Mouse (Mus musculus): Measurements from ENCODE around the gene Col4a2.

Col4a2 gene

GRCm38 (mm10) chr8:11362278-11363214, 49.9 kb downstream of the Col4a2 start:
- DNase-seq, result peak; percentile 63

- no peak for DNase-seq
Observed at GRCm38 (mm10) chr8:11363340-11364126, 50.9 kb downstream of the Col4a2 start.

DNA sequence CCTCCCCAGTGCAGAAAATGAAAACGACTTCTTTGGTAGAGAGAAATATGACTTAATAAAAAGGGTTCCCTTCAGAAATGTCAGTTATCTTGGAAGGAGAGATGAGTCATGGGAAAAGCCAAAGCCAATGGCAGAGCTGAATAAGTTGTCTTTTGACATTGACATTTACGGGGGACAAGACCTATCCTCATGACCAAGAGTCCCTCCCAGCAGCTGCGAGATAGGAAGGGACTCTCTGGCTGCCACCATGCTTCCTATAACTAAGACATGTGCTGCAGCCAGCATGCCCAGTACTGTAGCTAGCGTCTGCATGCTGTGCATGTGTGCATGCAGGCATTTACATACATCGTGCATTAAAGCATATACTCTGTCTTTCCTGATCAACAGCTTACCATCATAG, 53.6 kb downstream of the Col4a2 start:
- DNase-seq, result no peak

- no peak for DNase-seq
Observed at GRCm38 (mm10) chr8:11366741-11367140, 54.1 kb downstream of the Col4a2 start.

DNA sequence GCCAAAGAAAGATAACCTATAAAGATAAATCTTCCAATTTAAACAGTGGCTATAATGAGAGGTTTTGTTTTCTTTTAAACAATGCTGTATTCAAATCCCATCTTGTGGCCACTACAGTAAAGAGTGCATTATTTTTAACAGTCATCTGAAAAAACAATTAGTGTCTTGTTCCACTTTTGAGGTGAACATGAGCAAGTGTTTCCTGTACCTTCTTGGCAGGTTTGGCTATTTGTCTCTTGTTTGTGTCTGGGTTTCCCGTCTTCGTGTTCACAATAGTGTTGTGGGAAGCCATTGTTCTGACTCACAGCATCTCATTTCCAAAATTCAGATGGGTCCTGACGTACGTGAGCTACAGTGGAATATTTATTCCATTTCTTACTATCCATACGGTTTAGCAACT, 55.1 kb downstream of the Col4a2 start:
- no peak for DNase-seq

- DNase-seq, result peak; percentile 67
Observed at GRCm38 (mm10) chr8:11369526-11370203, 57.1 kb downstream of the Col4a2 start.

DNA sequence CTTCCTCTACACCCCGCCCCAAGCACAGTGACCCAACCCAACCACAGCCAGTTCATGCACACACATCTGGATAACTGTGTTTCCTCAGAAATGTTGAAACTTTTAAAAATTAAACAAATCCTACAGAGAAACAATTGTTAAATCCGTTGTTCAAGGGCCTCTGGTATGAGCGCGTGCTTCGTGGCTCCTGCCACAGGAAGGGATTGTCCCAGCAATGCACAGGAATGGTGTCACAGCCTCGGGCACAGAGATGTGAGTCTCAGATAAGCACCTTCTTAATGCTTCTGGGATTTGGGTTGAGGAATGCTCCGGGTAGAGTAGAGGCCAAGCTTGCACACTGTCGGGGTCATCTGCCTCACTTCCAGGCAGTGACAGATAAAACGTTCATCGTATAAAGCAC, 58.7 kb downstream of the Col4a2 start:
- DNase-seq, result no peak

- no peak for DNase-seq
Observed at GRCm38 (mm10) chr8:11372080-11372479, 59.5 kb downstream of the Col4a2 start.

GRCm38 (mm10) chr8:11373643-11374325, 61.2 kb downstream of the Col4a2 start:
- no peak for DNase-seq

GRCm38 (mm10) chr8:11374326-11375076, 61.9 kb downstream of the Col4a2 start:
- DNase-seq, result no peak

DNA sequence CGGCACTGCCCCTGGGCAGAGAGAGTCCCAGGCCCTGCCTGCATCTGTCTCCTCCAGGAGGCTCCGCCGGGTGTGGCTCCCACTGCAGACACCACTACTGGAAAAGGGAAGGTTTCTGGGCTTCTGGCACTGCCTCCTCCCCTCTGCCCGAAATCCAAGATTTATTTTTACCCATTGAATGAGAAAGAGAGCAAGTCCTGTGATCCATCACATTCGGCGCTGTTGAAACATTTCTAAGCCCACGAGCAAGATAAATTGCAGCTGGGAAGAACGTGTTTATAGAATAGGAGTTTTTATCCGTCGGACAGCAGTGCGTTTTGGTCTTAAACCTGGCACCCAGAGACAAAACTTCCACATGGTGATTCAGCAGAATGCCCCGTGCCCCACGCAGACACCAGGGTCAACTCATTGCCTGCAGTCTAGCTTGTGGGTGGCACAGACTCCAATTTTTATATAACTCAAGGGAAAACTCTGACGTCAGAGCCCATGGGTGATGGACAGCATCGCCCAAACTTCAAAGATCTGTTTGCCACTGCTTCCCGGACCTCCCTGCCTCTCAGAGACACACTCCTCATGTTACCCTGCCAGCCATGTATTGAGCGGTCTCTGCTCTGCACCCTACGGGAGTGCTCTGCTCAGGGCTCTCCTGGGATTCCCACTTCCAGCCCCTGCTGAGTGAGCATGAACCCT, 63.3 kb downstream of the Col4a2 start:
- DNase-seq, result no peak

GRCm38 (mm10) chr8:11377391-11378210, 65.0 kb downstream of the Col4a2 start:
- no peak for DNase-seq

- peak; percentile 69 for DNase-seq
Observed at GRCm38 (mm10) chr8:11379590-11379989, 67.0 kb downstream of the Col4a2 start.

GRCm38 (mm10) chr8:11381544-11381943, 68.9 kb downstream of the Col4a2 start:
- DNase-seq, result no peak

GRCm38 (mm10) chr8:11382059-11382810, 69.6 kb downstream of the Col4a2 start:
- peak; percentile 71 for DNase-seq

DNA sequence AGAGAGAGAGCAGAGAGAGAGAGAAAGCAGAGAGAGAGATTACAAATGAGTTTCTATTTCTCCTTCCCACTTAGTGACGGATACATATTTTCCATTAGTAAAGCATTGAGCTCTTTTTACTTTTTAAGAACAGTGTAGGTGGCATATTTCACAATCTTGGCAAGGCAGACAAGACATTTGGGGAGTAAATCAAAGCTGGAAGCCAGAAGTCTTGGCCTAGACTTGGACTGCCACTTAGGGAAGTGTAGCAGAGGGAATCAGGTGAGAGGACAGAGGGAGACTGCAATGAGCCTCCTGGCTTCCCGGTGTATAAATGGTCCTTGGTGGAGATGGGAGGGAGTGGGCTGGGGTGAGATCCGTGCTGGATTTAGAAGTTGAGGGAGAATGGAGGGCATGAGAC, 70.3 kb downstream of the Col4a2 start:
- DNase-seq, result no peak

- no peak for DNase-seq
Observed at GRCm38 (mm10) chr8:11383379-11383778, 70.8 kb downstream of the Col4a2 start.

DNA sequence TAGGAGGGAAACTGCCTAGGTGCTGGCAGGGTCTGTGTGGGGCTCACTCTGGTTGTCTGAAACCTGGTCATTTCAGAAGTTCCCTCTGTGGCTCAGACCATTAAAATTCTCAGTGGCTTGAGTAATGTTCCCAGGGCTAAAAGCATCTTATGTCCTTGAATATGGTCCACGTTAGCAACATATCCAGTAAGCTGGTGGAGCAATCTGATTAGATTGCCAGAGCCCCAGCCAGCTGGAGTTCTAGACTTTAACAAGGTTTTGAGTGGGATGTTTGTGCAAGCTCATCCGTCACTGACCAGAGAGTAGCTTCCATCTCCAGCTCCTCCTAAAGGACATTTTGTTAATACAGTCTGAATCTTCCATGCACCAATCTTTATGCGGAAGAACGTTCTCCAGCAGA, 72.2 kb downstream of the Col4a2 start:
- no peak for DNase-seq

- peak; percentile 58 for DNase-seq
Observed at GRCm38 (mm10) chr8:11385272-11385905, 72.8 kb downstream of the Col4a2 start.
